Mouse (Mus musculus): ENCODE results near the gene Ncdn.

DNA sequence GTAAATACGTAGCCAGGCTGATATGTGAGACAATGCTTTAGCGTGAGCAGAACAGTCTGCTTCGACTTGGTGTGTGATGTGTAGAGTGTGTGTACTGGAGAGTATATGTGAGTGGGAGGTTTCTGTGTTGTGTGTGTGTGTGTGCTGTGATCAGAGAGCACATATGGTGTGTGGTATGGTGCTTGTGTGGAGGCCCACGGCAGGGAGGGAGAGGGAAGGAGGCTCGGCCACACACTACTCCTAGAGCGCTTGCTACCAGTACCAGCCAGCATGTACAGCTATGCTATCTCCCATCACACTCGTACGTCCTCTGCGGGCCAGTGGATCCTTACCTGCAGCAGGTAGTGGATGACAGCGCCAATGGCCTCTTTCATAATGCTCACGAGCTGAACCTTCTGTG, 3.7 kb downstream of the Ncdn start:
- TF ChIP-seq POLR2A (IDR thresholded peaks at IDR 0.05; ENCODE audit: insufficient read length, low read depth) = no peak
- no peak for TF ChIP-seq POLR2AphosphoS2 (IDR thresholded peaks at IDR 0.05; ENCODE audit: insufficient read length, low read depth)
